Mouse (Mus musculus) lung, adult 10 weeks (tissue): ENCODE measurements around the gene Gsta4. TPM values are rescaled to one million over a fixed set of nuclear protein-coding genes. Genes with fewer than 3 reads are reported as not detected.

Experiments used
- polyA plus RNA-seq: library from polyadenylated mRNA; stranded (reverse); fragments of 350-450 nt; fragmentation: Illumina TruSeq; extraction: RNeasy Lipid Tissue Mini Kit (QIAGEN cat#74804); gene quantifications from one replicate; pipeline ENCODE4 v1.2.3, GENCODE M21; 2014; ENCODE audit warnings: low read depth, low replicate concordance; ENCODE audit not compliant: insufficient read depth

Gene Gsta4
- 111 TPM for polyA plus RNA-seq

GRCm38 (mm10) chr9:78182474-78182873, at the start of gene Gsta4:
Gsta4 (plus strand) TSS chr9:78182774.

GRCm38 (mm10) chr9:78230461-78230860, 47.9 kb downstream of the Gsta4 start, which contains the start of gene Gsta1:
Gsta1 (plus strand) TSS chr9:78230656.

DNA sequence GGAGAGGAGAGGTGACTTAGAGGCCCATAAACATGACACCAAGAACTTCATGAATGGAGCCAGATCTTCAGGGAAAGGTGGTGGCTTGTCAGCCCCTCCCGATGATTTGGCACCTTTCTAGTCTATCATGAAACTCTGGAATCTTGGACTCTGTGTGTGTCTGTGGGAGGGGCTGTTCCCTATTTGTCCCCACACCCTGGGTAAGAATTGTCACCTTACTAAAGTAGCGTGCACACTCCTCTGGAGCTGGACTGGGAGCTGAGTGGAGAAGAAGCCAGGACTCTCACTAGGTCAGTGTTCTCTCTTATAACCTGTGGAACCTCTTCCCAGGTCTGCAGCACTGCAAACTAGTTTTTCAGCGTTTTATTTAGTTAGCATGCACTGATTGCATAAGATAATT, 74.3 kb downstream of the Gsta4 start, which contains the start of gene Gm3776:
TSS of gene Gm3776 (plus strand) at position 216 of the 400 bp plus-strand sequence.

Other genes with a start within 250 kb of the Gsta4 start
- gene Gcm1, start 130.8 kb upstream of the Gsta4 start, polyA plus RNA-seq: not detected
- gene Fbxo9, start 73.7 kb upstream of the Gsta4 start, polyA plus RNA-seq: 44.7 TPM
- gene Ick, start 73.6 kb upstream of the Gsta4 start, polyA plus RNA-seq: 11.2 TPM
- gene Gsta1, start 47.9 kb downstream of the Gsta4 start, polyA plus RNA-seq: 1.2 TPM
- 0.40 TPM for gene Gm3776, start 74.4 kb downstream of the Gsta4 start, polyA plus RNA-seq
- not detected for gene Gm10639, start 107.1 kb downstream of the Gsta4 start, polyA plus RNA-seq
- not detected for gene Omt2a, start 132.0 kb downstream of the Gsta4 start, polyA plus RNA-seq
- not detected for gene Omt2b, start 144.8 kb downstream of the Gsta4 start, polyA plus RNA-seq
- 10.9 TPM for gene Gsta2, start 173.0 kb downstream of the Gsta4 start, polyA plus RNA-seq
- 0.62 TPM for gene Dppa5a, start 185.4 kb downstream of the Gsta4 start, polyA plus RNA-seq
- gene Ooep, start 196.0 kb downstream of the Gsta4 start, polyA plus RNA-seq: 1.1 TPM
- 0.13 TPM for gene Ddx43, start 213.0 kb downstream of the Gsta4 start, polyA plus RNA-seq